Mouse (Mus musculus) liver, adult 2 months (tissue): ENCODE measurements around the gene Unkl.

Source experiments
- CTCF ChIP-seq: fragments of 200-500 bp; IDR thresholded peaks from 2 replicates; pipeline ENCODE4 v1.5.1; 2011; ENCODE audit warnings: low read depth, low read length, control low read depth
- POLR2A ChIP-seq: fragments of 200-500 bp; IDR thresholded peaks from 2 replicates; pipeline ENCODE4 v1.6.1; 2011; ENCODE audit warnings: low read length, control low read depth; ENCODE audit not compliant: insufficient read depth; ENCODE audit errors: extremely low read depth

GRCm38 (mm10) chr17:25165970-25166671 is 22.1 kb upstream of the Unkl start:
- TF ChIP-seq CTCF, result no peak
- no peak for TF ChIP-seq POLR2A
